Mouse (Mus musculus) gastrocnemius, postnatal 25 days (tissue): ENCODE data around the gene Rtl1. TPM values are rescaled to one million over a fixed set of nuclear protein-coding genes. Genes with fewer than 3 reads are reported as not detected.

ENCODE experiments used
- DNase-seq: peaks from one replicate; pipeline ENCODE4 v3.0.0; 2022
- long read RNA-seq, 2 experiments: library from polyadenylated mRNA; stranded (forward); transcript quantifications; one replicate each; pipeline ENCODE4 v2.0.0; 2021
- total RNA-seq, 2 experiments: library from RNA; stranded (reverse); gene quantifications; 1 replicate in 1 of 2; 2 replicates in 1 of 2; pipeline ENCODE4 v1.2.3; 2021

The Rtl1 gene
- total RNA-seq = not detected
- long read RNA-seq, experiment 1 = 0 reads
- long read RNA-seq, experiment 2 = 0 reads

DNA sequence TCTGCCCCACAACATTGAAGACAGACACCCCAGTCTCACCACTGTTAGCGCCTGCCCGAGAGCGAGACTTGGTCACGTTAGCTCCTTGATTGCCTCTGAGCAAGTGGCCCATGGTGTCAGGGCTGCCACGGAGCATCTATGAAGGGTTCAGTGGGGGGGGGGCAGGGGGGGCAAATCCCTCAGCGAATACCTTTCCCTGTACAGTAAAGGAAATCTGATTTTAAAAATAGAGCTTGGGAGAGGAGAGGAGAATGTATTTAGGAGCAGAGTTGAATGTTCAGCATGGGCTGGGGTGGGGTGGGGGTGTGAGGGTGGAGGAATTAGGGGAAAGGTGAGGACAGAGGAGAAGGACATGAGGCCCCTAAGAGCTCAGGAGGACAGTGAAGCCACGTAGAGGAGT, at the start of gene Rtl1:
Rtl1 (minus strand) TSS at position 101 of the 400 bp plus-strand sequence.
- no peak for DNase-seq

- no peak for DNase-seq
Observed at GRCm38 (mm10) chr12:109640560-109641167, 40.5 kb upstream of the Rtl1 start.

GRCm38 (mm10) chr12:109632035-109632434, 31.9 kb upstream of the Rtl1 start:
- DNase-seq = no peak

GRCm38 (mm10) chr12:109628887-109629286, 28.8 kb upstream of the Rtl1 start:
- no peak for DNase-seq

DNA sequence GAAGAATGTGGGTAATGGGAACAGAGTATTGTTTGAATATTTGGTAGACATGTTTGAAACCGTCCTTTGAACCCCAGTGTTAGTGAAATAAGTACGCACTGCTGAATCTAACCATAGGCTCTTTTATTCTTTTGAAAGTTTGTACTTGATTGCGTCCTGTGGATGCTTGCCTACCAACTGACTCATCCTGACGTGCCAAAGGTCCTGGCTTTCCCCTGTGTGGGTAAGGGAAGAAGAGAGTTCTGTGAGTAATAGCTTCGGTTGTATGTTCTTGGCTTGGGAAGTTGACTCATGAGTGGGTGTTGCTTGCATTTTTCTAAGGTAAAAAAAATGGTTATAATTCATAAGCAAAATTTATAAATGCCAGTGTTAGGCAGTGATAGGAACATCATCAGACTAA, 26.8 kb upstream of the Rtl1 start:
- no peak for DNase-seq

GRCm38 (mm10) chr12:109620196-109620595, 20.1 kb upstream of the Rtl1 start:
- no peak for DNase-seq

- DNase-seq = no peak
Observed at GRCm38 (mm10) chr12:109617993-109618392, 17.9 kb upstream of the Rtl1 start.

DNA sequence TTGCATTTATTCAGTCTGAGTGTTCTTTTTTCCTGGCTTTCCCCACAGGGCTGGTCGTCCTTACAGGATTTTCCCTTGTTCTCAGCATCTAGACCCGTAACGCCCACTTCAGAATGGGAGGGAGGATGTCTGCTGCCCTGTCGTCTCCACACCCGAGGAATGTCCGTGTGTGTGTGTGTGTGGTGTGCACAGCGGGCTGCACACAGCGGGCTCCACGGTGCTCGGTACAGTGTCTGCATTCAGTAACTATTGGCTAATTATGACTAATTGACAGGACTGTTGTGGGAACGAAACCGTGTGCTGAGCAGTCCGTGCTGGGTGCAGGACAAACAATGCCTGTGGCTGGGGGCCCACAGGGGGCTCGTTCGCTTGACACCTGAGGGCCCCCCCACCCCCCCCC, 17.0 kb upstream of the Rtl1 start:
- no peak for DNase-seq

- DNase-seq = no peak
Observed at GRCm38 (mm10) chr12:109615371-109615770, 15.2 kb upstream of the Rtl1 start.

- no peak for DNase-seq
Observed at GRCm38 (mm10) chr12:109614416-109614815, 14.3 kb upstream of the Rtl1 start.

- no peak for DNase-seq
Observed at GRCm38 (mm10) chr12:109612392-109613385, 12.6 kb upstream of the Rtl1 start.

DNA sequence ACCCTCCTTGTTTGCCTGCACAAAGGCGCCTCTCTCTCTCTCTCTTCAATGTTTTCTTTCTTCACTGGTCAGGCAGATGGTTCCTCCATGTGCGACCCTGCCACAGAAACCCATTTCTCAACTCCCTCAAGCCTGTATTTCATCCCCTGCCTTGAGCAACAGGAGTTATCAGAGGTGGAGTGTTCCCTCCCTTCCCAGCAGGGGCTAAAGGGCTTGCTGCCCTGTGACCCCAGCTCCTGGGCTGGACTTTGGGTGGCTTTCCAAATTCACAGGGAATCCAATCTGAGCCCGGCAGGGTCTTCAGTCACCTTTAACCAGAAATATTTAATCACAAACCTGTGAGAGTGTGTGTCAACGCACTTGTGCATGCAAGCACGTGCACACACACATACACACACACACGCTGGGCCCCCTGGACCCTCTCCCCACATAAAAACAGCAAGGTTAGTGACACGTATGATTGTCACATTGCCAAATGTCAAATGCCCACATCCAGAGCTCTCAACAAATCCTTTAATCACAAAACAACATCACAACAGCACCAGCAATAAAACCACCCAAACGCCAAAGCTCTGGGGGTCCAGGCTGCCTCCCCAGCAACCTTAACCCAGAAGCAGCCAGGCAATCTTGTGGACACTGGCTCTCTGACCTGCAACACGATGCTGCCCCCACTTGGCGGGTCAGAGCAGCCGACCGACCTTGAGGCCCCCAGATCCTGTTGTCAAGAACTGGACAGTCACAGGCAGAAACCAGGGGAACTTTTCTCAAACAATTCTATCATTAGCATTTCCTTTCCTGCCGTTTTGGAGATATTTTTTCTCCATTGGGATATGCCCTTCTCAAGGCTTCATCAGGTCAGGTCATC, 8.7 kb upstream of the Rtl1 start:
- no peak for DNase-seq

DNA sequence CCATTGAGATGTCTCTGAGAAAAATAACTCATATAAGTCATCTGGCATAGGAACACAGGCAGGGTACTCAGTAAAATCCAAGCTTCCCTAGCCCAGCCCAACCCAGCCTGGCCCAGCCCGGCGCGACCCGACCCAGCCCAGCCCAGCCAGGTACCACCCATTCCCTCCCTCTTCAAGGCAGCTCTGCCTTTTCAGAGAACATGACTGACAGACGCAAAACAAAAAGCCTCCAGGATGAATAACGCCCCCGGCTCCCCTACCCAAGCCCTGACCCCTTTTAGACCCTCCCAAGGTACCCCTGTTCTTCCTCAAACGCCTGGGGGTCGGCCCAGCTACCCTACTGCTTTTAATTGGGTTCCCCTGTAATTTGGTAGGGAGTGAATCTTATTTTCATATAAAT, 7.8 kb upstream of the Rtl1 start:
- DNase-seq = no peak

DNA sequence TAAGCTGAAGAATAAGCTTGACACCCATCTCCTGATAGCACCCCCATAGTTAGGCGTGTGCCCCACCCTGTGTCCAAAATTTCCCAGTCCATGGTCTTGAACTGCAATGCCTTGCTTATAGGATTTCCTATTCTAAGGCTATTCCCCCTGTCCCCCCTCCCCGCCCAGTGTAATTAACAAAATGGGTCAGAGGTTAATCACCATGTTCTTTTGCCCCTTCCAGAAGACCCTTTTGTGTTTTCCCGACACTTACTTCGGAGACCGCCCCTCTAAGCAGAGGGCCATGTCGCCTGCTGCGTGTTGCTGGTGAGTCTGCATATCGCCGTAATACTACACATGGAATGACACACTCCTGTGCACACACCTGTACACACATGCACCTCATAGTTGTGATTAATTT, 7.1 kb upstream of the Rtl1 start:
- no peak for DNase-seq

GRCm38 (mm10) chr12:109604982-109605721, 5.0 kb upstream of the Rtl1 start:
- DNase-seq = no peak

DNA sequence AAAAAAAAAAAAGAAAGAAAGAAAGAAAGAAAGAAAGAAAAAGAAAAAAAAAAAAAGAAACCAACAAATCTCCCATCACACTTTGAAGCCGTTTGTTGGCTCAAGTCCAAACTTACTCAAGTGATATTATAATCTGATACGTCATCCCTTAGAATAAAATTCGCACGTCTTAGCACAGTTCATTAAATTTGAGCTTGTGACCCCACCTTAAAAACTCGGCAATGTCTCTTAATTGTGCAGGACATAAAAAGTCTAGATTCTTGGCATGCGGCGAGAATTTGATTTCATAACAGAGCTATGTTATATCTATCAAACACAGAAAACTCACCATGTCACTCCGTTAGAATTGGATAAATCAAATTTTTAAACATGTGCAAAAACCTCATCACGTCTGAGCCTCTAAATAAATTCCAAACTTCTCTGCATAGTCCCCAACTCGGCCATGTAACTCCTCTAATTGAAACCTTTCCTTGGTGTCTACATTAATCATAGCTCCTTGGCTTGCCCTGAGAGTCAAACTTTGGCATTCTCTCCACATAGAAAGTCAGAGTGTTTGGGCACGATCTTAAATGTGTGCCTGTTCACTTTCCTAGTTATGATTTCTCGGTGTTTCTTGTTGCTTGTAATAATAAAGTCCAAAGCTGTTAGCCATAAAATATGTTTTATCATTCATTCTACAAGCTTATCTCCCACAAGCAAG, 1.4 kb downstream of the Rtl1 start:
- no peak for DNase-seq

DNA sequence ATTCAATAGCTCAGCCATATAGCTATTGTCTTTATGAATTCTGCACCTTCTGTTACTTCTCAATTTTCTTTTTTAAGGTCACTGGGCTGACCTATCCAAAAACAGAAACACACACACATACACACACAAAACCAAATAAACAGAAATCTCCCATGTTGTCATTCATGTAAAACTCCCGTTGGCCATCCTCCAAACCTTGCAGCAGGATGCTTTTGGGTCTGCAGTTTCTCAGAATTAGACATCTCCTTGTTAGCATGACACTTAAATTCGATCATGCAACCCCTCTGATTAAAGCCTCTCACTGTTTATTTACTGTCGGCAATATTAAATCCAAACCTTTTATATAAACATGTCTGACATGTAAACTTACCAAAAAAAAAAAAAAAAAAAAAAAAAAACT, 3.4 kb downstream of the Rtl1 start:
- no peak for DNase-seq

GRCm38 (mm10) chr12:109596232-109596631, 3.9 kb downstream of the Rtl1 start:
- DNase-seq = no peak

- peak; percentile 66 for DNase-seq
Observed at GRCm38 (mm10) chr12:109595753-109596152, 4.4 kb downstream of the Rtl1 start.

DNA sequence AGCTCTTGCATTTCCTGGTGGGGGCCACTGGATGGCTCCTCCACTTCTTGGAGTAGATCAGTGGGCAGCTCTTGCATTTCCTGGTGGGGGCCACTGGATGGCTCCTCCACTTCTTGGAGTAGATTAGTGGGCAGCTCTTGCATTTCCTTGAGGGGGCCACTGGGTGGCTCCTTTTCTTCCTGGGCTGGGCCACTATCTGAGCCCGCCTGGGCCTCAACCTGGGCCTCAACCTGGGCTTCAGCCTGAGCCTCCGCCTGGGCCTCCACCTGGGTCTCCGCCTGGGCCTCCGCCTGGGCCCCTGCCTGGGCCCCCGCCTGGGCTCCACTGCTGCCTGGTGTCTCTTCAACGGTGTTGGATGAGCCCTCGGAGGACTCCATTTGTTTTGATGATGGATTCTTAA, 5.2 kb downstream of the Rtl1 start:
- DNase-seq = no peak

- DNase-seq = no peak
Observed at GRCm38 (mm10) chr12:109582185-109582584, 17.9 kb downstream of the Rtl1 start.
